Mouse (Mus musculus) gastrocnemius, postnatal 14 days (tissue): ENCODE data around the gene Mast4. TPM values are rescaled to one million over a fixed set of nuclear protein-coding genes. Genes with fewer than 3 reads are reported as not detected.

Experiments
- DNase-seq: peaks from one replicate; pipeline ENCODE4 v3.0.0; 2021; ENCODE audit warnings: mixed read lengths
- intact Hi-C: fragments of 180-260 bp; cut with DNase I; formaldehyde crosslinking; loops from one replicate; pipeline ENCODE4 v1.15.1; 2025; ENCODE audit warnings: low total_unique reads
- total RNA-seq, 2 experiments: library from RNA; stranded (reverse); gene quantifications; 2 replicates each; pipeline ENCODE4 v1.2.3; 2021

Gene Mast4
- total RNA-seq, 2 experiments from 2014 or later = 28.0 to 31.2 TPM

DNA sequence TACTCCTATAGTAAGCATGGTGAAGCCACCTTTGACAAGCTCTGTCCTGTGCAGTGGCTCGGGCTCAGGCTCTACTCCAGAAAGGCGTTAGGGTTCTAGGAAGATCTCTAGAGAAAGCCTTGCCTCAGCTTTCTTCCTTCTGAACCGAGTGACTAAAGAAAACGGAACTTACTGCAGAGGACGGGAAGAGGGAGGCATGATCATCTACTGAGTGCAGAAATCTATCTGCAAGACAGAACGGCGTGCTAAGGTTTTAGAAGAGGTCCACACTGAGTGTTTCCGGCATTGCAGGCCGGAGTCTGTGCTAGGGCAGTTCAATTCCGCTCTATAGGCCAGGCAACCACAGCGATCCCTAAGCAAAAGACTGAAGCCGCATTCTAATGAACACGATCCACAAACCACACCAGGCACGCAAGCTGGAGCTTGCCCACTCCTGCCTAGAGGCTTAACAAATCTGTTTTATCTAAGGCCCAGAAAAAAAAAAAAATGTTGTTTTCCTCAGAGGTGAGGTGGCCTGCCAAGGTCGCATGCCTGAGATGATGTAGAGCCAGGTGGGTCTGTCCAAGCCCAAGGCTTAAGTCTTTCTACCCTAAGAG is 445.3 kb downstream of the Mast4 start:
- intact Hi-C loops = no loop called here
- no peak for DNase-seq

DNA sequence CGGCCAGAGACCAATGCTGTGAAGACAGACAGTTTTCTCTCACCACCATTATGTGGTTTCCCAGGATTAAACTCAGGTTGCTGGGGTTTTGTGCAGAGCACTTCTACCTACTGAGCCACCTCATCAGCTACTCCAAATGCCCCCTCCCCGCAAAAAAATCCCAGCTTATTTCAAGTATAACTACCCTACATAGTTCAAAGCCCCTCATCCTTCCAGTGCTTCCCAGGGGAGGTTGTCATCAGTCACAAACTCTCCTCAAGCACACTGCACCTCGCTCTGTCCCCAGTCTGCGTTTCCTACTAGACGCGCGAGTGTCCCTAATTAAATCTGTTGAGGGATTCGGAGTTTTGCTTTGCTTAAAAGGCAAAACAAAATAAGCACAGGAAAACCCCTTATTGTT is 446.1 kb downstream of the Mast4 start:
- no peak for DNase-seq
- intact Hi-C loops = no loop called here

DNA sequence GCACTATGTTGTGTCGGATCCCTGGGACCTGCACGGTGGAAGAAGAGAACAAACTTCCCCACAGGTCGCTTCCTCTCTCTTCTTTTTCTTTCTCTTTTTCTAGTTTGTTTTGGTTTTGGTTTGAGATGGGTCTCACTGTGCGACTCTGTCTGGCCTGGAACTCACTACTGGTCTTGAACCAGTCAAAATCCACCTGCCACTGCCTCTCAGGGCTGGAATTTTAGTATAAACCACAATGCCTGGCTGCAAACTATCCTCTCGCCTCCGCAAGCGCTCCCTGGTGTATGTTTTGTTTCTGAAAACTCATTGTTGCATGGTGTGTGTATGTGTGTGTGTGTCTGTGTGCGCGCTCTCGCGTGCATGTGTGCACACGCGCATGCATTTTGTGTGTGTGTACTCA is 446.8 kb downstream of the Mast4 start:
- intact Hi-C loops = no loop called here
- no peak for DNase-seq

DNA sequence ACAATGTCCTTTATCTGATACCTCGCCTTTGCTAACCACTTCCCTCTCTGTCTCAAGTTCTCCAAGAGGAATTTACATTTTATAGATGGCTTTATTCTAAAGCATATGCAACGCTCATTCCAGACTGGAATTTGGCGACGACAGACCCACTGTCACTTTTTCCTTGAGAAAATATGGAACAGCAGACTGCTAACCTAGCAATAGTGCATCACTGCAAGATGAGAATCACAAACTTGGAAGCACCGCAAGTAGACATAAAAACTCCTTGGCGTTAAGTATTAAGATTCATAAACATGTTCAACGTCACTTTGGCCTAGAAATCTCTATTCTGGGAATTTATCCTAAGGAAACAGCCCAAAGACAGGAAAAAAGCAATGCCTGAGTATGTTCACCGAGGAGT is 447.5 kb downstream of the Mast4 start:
- intact Hi-C loops = no loop called here
- no peak for DNase-seq

DNA sequence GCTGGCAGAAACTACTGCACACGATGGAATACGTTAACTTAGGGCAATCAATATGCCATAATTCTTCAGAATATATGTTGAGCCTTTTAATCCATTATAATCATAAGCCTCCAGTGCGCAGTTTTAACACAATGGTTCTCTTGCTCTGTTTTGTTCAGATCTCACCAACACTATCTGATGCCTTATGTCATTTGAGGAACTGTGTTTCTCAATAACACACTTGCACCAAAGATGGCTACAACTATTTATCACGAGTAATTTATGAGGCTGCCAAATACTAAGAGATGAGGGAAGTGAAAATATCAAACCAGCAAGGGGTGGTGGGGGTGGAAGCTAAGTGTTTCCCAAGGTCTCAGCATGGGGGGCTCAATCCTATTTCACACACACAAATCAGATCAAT is 448.1 kb downstream of the Mast4 start:
- DNase-seq = no peak
- intact Hi-C loops = no loop called here

DNA sequence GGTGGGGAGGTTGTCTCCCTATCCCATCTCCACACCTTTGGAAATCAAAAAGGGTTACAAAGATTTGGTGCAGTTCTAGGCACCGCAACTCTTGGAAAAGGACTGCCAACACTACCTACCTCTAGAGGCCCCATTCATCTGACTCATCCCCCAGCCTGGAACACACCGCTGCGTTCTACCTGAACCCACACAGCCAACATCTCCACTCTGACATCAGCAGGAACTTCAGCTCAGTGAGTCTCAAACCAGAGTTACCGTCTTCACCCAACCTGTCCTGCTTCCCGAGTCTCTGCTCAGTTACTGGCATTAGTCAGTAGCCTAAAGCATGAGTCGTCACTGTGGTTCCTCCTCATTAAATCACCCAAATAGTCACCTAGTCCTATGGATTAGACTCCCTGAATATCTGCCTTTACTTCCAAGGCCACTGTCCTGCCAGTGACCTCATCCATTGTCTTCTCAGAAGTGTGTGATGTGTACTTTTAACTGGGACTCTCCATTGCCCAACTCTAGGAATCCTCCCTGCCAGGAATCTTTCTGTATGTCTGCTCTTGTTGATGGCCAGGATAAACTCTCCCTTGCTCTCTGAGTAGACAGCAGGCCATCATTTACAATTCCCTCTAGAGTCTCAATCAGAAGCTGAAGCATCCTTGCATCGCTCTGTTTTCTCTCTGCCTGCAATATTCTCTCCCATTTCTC is 453.8 kb downstream of the Mast4 start:
- no peak for DNase-seq
- intact Hi-C loops = no loop called here

DNA sequence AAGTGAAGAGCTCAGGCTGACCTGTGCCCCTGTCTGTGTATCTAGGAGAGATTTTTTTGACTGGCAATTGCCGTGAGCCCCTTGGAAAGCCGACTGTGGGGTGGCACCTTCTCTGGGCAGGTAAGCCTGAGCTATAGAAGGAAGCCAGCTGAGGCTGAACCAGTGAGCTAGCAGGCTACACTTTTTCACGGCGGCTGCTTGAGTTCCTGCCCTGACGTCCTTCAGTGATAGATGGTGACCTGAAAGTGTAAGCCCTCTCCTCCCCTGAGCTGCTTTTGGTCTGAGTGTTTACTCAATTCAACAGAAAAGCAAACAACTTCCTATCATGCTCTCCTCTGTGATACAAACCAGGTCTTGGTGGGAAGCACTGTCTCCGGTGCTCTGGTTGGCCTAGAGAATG is 455.7 kb downstream of the Mast4 start:
- no peak for DNase-seq
- intact Hi-C loops = no loop called here

DNA sequence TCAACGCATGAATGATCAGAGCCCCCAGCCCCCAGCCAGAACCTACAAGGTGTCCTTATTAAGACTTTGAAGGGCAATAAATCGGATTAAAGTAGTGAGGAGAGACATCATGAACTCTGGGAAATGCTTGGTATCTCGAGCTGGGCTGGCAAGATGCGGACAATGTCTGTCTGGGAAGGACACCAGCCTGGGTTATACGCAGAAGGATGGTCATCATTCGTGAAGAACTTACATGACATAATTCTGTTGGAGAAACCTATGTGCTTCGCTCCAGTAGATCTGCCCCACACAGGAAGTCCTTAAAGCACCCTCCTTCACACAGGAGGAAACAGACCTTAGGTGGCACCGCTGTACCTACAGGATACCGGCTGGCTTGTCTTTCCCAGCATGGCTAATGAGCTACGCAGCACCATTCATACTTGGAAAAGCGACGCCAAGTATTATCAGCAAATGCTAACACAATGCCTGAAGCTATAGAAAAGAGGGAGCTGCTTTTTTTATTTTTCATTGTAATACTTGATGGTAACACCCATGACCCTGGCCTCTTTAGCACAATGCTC is 456.5 kb downstream of the Mast4 start:
- no peak for DNase-seq
- intact Hi-C loops = no loop called here

DNA sequence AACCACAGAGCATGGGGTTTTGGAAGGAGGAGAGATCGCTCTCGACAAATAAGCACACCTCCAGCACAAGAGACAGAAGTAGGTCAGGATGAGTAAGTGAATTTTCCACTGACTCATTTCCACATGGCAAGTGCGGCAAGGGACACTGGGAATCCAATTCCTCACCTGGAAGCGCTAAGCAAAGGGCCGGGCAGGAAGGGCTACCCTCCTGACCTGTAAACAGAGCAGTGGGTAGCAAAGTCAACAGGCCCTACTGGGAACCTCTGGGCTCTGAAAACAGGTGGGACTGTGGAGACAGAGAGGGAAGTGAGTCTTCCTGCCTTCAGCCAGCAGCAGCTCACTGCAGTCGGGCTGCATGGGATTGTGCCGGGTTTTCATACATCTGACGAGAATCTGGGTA is 457.1 kb downstream of the Mast4 start:
- DNase-seq = no peak
- intact Hi-C loops = no loop called here

DNA sequence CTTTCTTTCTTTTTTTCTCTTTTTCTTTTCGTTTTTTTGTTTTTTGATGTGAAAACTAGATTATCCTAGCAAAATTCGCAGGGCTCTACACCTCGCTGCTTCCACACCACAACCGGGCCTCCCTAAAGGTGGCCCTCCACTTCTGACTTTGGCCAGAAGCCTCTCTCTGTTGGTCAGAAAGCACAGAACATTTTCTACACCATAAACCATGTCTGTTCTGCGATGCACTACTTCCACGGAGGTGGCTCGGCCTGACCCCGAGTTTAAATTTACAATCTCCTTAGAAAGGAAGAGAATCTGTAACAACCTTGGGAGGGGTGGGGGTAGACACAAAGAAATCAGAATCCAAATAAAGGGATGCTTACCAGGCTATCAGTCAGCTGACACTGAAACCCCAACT is 458.8 kb downstream of the Mast4 start:
- no peak for DNase-seq
- intact Hi-C loops = no loop called here

DNA sequence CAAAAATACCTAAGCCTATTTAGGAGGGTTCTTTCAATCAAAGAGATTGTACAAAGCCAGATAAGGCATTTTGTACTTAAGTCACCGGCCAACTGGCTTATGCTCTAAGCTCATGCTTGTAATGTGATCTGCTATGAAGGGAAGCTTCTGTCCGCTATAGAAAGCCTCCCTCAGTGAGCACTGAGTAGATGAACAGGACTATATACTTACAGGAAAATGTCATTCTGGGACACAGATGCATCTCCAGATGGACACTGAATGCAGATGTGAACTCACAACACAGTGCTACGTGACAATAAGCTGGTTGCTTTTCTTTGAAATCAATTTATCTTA is 459.2 kb downstream of the Mast4 start:
- intact Hi-C loops = no loop called here
- no peak for DNase-seq

DNA sequence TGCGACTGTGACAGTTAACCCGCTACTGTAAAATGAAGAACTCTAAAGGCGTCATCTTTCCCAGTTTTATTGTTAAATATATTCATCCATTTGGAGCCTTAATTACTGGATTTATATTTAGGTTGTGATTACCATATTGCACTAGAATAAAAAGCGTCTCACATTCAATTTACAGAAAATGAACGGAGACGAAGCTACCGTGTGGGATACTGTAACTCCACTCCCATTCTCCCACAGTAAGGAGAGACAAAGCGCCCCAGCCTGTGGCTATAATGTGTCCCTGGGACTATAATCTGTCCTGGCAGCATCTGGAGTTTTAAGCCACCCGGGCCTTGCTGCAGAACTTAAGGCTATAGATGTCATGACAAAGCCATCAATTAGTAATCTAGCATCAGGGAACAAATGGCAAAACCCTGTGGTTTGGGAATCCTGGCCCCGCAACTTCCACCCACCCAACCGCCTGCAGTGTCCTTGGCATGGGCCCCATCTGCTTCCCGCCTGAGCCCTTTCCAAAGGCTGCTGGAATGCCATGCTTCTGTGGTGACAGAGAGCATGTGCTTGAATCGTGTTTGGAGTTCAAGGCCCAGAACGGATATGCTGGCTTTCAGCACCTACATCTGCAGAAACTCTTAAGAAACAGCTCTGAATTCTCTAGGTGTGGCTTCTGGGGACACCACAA is 459.7 kb downstream of the Mast4 start:
- intact Hi-C loops = no loop called here

DNA sequence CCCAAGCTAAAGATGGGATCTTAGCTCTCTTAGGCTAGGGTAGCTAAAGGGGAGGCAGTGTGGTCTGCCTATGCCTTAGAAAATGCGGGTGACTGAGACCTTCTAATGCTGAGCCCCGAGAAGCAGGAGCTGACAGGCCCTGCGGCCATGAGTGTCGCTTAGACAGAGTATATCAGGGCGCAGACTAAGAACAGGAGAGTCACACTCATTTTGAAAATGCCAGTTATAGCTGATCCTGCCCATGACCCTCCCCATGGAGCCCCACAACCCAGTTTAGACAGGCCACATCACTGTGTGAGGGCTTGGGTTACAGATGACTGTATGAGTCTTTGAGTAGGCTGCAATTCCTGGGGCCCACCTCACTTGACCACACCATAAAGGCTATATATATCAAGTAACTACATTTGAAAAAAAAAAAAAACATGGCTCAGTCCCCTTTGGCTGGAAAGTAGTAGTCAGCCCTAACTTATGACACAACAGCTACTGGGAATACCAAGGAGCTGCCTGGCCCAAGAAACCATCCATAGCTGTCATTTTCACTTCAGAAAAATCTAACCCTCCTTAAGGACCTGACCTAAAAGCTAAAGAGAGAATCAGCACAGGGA is 460.8 kb downstream of the Mast4 start:
- intact Hi-C loops = no loop called here
- no peak for DNase-seq

More for the DNA sequence above, 459.7 kb downstream of the Mast4 start:
- DNase-seq = peak; percentile 47

DNA sequence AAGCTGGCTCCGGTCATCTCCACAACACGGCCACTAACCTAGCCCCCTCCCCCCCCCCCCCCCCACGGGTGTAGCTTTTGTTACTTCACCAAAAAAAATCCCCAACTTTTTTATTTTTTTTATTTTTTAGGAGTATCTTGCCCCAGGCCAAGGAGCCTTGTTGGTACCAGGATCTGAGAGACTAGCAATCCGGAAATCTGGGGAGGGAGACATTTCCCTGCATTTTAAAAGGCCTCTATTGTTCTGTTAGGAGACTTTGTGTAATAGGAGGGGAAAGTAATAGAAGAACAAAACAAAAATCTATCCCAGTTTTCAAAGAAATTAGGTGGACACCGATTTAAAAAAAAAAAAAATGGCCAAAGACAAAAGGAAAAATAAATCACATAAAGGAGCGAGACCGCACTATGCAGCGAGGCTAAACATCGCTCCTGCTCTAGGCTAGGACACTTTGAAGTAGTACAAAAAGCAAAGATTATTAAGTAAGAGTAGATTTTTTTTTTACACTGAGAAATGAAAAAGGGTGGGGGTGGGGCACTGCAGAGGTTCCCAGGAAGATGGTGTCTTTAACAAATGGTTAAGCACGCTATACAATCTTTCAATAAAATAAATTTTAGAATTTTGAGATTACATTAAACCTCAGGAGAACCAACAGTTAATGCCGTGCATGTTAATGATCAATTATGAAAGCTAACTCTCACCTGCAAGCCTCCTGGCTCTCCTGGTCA is 462.8 kb downstream of the Mast4 start:
- intact Hi-C loops = no loop called here

DNA sequence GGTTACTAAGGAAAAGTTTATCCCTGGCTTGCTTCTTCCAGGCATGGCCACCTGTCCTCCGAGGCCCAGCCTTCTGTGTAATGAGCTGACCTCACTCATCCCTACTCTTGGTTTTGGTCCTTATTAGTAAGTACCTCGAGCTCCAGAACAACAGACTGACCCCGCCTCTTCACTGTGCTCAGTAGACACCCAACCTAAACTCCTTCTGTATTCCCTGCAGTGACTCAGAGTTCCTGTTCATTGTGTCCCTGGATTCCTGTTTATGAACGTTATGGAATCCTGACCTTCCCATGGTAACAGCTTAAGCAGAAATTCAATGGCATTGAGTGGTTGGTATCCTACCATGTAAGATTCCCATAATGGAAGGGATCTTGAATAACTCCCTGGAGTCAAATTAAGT is 464.8 kb downstream of the Mast4 start:
- intact Hi-C loops = no loop called here
- no peak for DNase-seq

More for the DNA sequence above, 462.8 kb downstream of the Mast4 start:
- no peak for DNase-seq

DNA sequence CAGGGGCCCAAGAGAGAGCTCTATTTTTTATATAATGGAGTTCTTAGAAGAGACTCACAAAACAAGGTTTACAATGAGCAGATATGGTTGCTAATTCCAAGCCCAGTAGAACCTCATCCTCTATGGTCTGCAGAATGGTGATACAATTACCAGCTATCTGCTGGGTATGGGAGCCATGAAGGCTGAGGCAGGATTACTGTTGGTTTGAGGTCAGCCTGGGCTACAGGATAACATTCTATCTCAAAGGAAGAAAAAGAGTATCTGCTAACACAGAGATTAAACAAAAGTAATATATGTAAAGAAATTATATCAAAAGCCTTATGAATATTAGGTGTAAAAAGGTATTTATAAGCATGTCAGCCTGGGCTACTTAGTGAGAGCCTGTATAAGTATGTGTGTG is 467.5 kb downstream of the Mast4 start:
- intact Hi-C loops = no loop called here
- DNase-seq = no peak

DNA sequence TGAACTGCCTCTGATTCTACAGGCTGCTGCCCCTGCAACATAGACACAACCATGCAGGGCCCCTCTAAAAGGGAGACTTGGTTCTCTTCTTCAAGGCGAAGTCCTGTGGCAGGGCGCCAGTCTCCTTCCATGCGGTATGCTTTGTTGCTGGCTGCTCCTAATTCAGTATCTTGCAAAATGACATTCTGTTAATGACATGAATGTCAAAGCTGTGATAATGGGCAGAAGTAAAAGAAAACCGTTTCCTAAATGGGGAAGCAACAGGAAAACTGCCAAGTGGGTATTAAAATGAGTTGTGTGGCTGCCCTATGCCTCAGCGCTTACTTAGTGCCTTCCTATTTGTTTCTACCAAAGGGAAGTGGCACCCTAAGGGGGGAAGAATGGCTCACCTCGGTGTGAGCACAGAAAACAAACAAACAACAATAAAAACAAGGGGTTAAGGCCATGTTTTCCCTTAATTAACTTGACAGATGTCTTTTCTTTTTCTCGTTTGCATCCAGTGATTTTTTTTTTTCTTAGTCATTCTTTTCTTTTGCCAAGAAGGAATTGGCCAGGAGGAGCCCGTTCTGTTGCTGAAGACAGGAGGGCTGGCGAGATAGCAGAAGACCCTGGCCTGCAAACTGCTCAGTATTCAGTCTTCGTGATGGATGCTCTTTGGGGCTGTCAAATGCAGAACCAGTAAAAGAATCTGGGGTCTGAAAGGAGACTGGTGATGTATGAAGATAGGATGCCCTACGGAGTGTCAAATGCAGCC is 468.1 kb downstream of the Mast4 start:
- peak; percentile 26 for DNase-seq
- intact Hi-C loops = no loop called here

DNA sequence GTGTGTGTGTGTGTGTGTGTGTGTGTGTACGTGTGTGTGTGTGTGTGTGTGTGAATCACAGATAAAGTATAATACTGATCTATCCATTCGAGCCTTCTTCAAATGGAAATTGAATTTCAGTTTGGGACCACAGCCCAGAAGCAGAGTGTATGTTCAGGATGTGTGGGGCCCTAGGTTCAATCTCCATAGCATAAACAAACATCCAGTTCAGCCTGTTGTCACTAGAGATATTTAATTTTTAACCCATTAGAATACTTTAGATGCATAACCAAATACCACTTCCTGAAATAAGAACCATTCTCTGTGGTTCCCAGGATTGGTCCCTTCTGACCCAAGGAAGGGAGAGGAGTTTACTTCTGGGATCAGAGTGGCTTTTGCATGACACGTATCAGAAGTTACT is 468.8 kb downstream of the Mast4 start:
- intact Hi-C loops = no loop called here

DNA sequence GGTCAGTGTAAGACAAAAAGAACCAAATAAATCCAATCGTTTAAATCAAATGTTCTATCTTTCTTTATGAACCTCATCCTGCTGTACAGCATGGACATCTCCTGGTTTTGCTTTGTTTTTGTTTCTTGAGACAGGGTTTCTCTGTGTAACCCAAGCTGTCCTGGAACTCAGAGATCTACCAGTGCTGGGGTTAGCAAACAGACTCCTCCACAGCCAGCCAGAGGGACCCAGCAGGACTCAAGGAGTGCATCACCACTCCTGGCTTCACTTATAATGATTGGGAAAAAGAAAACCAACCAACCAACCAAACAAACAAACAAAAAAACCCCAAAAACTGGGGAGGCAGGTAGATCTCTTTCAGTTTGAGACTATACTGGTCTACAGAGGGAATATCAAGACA is 469.5 kb downstream of the Mast4 start:
- no peak for DNase-seq
- intact Hi-C loops = no loop called here

More for the DNA sequence above, 468.8 kb downstream of the Mast4 start:
- no peak for DNase-seq
